Mouse (Mus musculus): Measurements from ENCODE around the gene Tgfbi. TPM values are rescaled to one million over a fixed set of nuclear protein-coding genes. Genes with fewer than 3 reads are reported as not detected.

Tgfbi gene
- polyA plus RNA-seq, 1 experiment from 2014 or later, result 85.8 TPM

DNA sequence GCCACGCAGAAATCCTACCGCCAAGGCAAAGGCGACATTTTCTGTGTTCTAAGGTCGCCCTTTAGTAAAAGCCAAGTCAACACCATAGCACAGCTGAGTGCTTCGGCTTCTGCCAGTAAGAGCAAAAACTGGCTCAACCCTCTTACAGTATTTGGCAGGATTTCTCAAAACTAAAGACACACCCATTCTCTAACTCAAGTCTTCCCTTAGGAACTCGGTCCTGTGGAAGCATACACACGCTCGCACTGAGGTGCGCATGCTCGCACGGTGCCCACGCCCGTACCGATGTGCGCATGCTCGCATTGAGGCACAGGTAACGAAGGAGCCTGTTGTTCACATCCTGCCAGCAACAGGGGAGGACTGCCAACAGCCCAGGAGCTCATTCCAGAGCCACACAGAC is 73.0 kb downstream of the Tgfbi start:
- DNase-seq (ENCODE audit: low spot score), result no peak
- WGBS, result 86% methylated on average over 17 of the region's 17 CpGs

DNA sequence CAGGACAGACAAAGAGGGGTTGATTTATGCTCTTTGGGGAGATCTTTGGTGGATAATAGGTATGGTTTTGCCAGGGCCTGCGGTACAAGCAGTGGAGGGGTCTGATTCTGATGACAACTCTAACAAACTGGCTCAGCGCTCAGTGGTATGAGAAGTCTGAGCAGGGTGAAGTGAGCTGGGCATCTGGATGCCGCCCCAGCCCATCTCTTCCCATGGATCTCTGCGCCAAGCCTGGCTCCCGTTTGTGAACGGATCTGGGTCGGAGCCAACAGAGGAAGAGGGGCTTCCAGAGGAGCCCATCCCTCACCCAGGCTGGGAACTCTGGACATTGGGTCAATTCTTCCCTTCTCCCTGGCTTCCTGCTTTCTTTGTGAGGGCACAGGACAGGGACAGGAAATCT is 74.0 kb downstream of the Tgfbi start:
- no peaks in the 10 kb centered on the region for H3K27me3 ChIP-seq (ENCODE audit: control insufficient read depth, insufficient read depth, low read length)
- no peak overlapping the region for H3K27ac ChIP-seq (replicated peaks; ENCODE audit: low read depth, low read length)
- no peaks in the 10 kb centered on the region for H3K4me1 ChIP-seq (ENCODE audit: control insufficient read depth, insufficient read depth, low read length)
- no peak overlapping the region for H3K4me3 ChIP-seq (ENCODE audit: low read depth, low read length)
- DNase-seq (ENCODE audit: low spot score) (no peak), ATAC-seq (replicated peaks; ENCODE audit: insufficient number of reproducible peaks, low FRiP score, low TSS enrichment, low read depth) (no peak)
- no peaks in the 10 kb centered on the region for H3K36me3 ChIP-seq (replicated peaks; ENCODE audit: control insufficient read depth, insufficient read depth, low read depth, low read length)
- no peak overlapping the region for H3K4me2 ChIP-seq (ENCODE audit: low read depth, low read length)
- 88% methylated on average over 7 of the region's 7 CpGs for WGBS
- H3K9ac ChIP-seq (replicated peaks; ENCODE audit: low read length), result no peak overlapping the region
- H3K9me3 ChIP-seq (replicated peaks; ENCODE audit: control insufficient read depth, low read length), result no peaks in the 10 kb centered on the region

More for the DNA sequence above, 73.0 kb downstream of the Tgfbi start:
- no peak overlapping the region for H3K9ac ChIP-seq (replicated peaks; ENCODE audit: low read length)
- no peaks in the 10 kb centered on the region for H3K4me1 ChIP-seq (ENCODE audit: control insufficient read depth, insufficient read depth, low read length)
- H3K27me3 ChIP-seq (ENCODE audit: control insufficient read depth, insufficient read depth, low read length), result no peaks in the 10 kb centered on the region
- no peaks in the 10 kb centered on the region for H3K36me3 ChIP-seq (replicated peaks; ENCODE audit: control insufficient read depth, insufficient read depth, low read depth, low read length)
- no peak for ATAC-seq (replicated peaks; ENCODE audit: insufficient number of reproducible peaks, low FRiP score, low TSS enrichment, low read depth)
- no peaks in the 10 kb centered on the region for H3K9me3 ChIP-seq (replicated peaks; ENCODE audit: control insufficient read depth, low read length)
- no peak overlapping the region for H3K27ac ChIP-seq (replicated peaks; ENCODE audit: low read depth, low read length)
- no peak overlapping the region for H3K4me3 ChIP-seq (ENCODE audit: low read depth, low read length)
- H3K4me2 ChIP-seq (ENCODE audit: low read depth, low read length), result no peak overlapping the region

Other genes starting within 250 kb of the Tgfbi start
- not detected in 2 replicates for gene Gm3045, start 182.9 kb upstream of the Tgfbi start, polyA plus RNA-seq (2014; fragmentation: Nextera tagmentation; extraction: Ambion mirVana)
- 0.08 TPM in 1 of 2 replicates, not detected in the other for gene Slc25a48, start 171.2 kb upstream of the Tgfbi start, polyA plus RNA-seq (2014; fragmentation: Nextera tagmentation; extraction: Ambion mirVana)
- gene Il9, start 127.3 kb upstream of the Tgfbi start, polyA plus RNA-seq (2014; fragmentation: Nextera tagmentation; extraction: Ambion mirVana), result not detected in 2 replicates
- 2.8 and 3.7 TPM in 2 replicates for gene Fbxl21, start 87.1 kb upstream of the Tgfbi start, polyA plus RNA-seq (2014; fragmentation: Nextera tagmentation; extraction: Ambion mirVana)
- gene Lect2, start 61.0 kb upstream of the Tgfbi start, polyA plus RNA-seq (2014; fragmentation: Nextera tagmentation; extraction: Ambion mirVana), result not detected in 2 replicates
- gene Smad5, start 93.5 kb downstream of the Tgfbi start, polyA plus RNA-seq (2014; fragmentation: Nextera tagmentation; extraction: Ambion mirVana), result 54.4 and 57.4 TPM in 2 replicates
- 0.38 TPM in 1 of 2 replicates, not detected in the other for gene Gm45623, start 144.3 kb downstream of the Tgfbi start, polyA plus RNA-seq (2014; fragmentation: Nextera tagmentation; extraction: Ambion mirVana)